Mouse (Mus musculus): ENCODE measurements around the gene Rbm33. TPM values are rescaled to one million over a fixed set of nuclear protein-coding genes. Genes with fewer than 3 reads are reported as not detected.

Gene Rbm33
- total and polyA plus RNA-seq, 2 experiments, result 16.1 to 17.1 TPM

DNA sequence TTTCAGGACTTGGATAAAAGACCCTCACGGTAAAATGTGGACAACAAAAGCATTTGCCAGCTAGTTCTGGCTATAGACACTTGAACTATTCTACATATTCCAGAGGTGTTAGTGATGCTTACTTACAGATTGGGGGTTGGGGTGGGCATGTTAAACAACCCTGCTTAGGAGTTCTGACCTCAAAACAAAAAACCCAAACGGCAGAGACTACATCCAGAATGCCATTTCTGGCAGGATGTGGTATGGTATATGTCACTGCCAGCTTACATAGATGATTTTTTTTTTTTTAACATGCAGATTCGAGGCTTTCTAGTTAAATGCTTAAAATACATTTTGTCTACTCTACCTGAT, 971 bp downstream of the Rbm33 start:
- WGBS, result 2% methylated on average over 3 of the region's 3 CpGs
- 0 out of 2 replicates have a peak overlapping the region, but pooled peaks have one; percentile 16 for H3K27ac ChIP-seq (replicated peaks; ENCODE audit: insufficient read depth, low read depth, low read length)

DNA sequence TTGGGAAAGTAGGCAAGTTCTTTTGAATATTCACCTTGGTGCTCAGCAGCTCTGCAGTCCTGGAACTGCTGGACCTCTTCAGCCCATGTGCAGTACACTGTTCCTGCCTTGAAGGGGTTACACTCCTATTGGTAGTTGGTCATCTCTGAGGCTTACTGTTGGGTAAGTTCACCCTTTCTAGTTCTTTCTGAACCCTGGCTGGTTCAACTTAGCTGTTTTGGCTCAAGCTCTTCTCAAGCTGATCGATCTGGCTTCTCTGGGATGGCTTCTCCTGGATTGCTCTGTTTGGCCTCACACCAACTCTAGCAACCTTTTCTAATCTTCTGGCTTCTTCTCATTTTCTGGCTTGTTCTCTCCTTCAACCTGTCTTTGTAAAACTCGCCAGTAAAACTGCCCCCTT, 1.8 kb downstream of the Rbm33 start:
- H3K36me3 ChIP-seq (ENCODE audit: control insufficient read depth, insufficient read depth, low read length), result peaks cover 1% of the 10 kb centered on the region; the same call in 1 of the 2 replicates
- TF ChIP-seq POLR2A (IDR thresholded peaks at IDR 0.05; ENCODE audit: extremely low read depth, insufficient read depth, low read length), result no peak
- no peak for TF ChIP-seq CTCF (IDR thresholded peaks at IDR 0.05; ENCODE audit: low read depth, low read length)
- H3K27ac ChIP-seq (replicated peaks; ENCODE audit: insufficient read depth, low read depth, low read length), result peak overlapping the region; percentile 33; the same call in 1 of the 2 replicates
- no peaks in the 10 kb centered on the region for H3K27me3 ChIP-seq (ENCODE audit: control insufficient read depth, insufficient read depth, low read length)
- no peak overlapping the region for H3K9ac ChIP-seq (ENCODE audit: low read depth, low read length)
- H3K4me1 ChIP-seq (ENCODE audit: control insufficient read depth, insufficient read depth, low read length), result peaks cover 14% of the 10 kb centered on the region
- H3K79me2 ChIP-seq (ENCODE audit: control insufficient read depth, insufficient read depth, low read length), result peaks cover 16% of the 10 kb centered on the region
- peak overlapping the region; percentile 13; the same call in 1 of the 2 replicates for H3K4me3 ChIP-seq (ENCODE audit: insufficient read depth, low read depth, low read length)
- 11% methylated on average over 2 of the region's 2 CpGs for WGBS
- DNase-seq (ENCODE audit: extremely low read depth, low read depth, low spot score), result peak; percentile 97

More for the DNA sequence above, 971 bp downstream of the Rbm33 start:
- Histone ChIP-seq H3K79me2 (ENCODE audit: control insufficient read depth, insufficient read depth, low read length) (peaks cover 15% of the 10 kb centered on the region), H3K4me3 (ENCODE audit: insufficient read depth, low read depth, low read length) (peak overlapping the region; percentile 65), H3K27me3 (ENCODE audit: control insufficient read depth, insufficient read depth, low read length) (no peaks in the 10 kb centered on the region), H3K36me3 (ENCODE audit: control insufficient read depth, insufficient read depth, low read length) (peaks cover 1% of the 10 kb centered on the region; the same call in 1 of the 2 replicates), H3K9ac (ENCODE audit: low read depth, low read length) (peak overlapping the region; percentile 60), H3K4me1 (ENCODE audit: control insufficient read depth, insufficient read depth, low read length) (peaks cover 14% of the 10 kb centered on the region)
- TF ChIP-seq POLR2A (IDR thresholded peaks at IDR 0.05; ENCODE audit: extremely low read depth, insufficient read depth, low read length) (no peak), CTCF (IDR thresholded peaks at IDR 0.05; ENCODE audit: low read depth, low read length) (no peak)
- DNase-seq (ENCODE audit: extremely low read depth, low read depth, low spot score), result no peak

DNA sequence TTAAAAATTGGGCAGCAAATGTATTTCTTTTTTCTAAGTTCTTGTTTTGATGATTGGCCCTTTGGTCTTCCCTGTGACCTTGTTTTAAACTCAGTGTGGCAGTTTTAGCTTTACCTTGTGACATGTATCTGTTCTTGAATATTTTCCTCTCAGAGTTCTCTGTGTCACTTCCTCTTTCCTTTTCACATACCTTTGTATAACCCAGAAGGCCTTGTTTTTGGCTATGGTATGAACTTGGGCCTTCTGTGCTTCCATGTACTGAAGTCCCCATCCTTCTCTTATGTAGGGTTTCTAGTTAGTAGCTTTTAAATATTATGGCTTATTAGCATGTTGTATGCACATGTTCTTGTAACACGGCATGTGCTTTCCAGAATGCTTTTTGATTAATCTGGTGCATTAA, 4.8 kb downstream of the Rbm33 start:
- Histone ChIP-seq H3K27me3 (ENCODE audit: control insufficient read depth, insufficient read depth, low read length) (no peaks in the 10 kb centered on the region), H3K9ac (ENCODE audit: low read depth, low read length) (no peak overlapping the region), H3K4me3 (ENCODE audit: insufficient read depth, low read depth, low read length) (no peak overlapping the region), H3K27ac (replicated peaks; ENCODE audit: insufficient read depth, low read depth, low read length) (no peak overlapping the region), H3K79me2 (ENCODE audit: control insufficient read depth, insufficient read depth, low read length) (peaks cover 30% of the 10 kb centered on the region), H3K36me3 (ENCODE audit: control insufficient read depth, insufficient read depth, low read length) (peaks cover 1% of the 10 kb centered on the region), H3K4me1 (ENCODE audit: control insufficient read depth, insufficient read depth, low read length) (peaks cover 19% of the 10 kb centered on the region)
- DNase-seq (ENCODE audit: extremely low read depth, low read depth, low spot score), result no peak
- 96% methylated on average over 1 of the region's 1 CpGs for WGBS
- TF ChIP-seq POLR2A (IDR thresholded peaks at IDR 0.05; ENCODE audit: extremely low read depth, insufficient read depth, low read length) (no peak), CTCF (IDR thresholded peaks at IDR 0.05; ENCODE audit: low read depth, low read length) (no peak)

DNA sequence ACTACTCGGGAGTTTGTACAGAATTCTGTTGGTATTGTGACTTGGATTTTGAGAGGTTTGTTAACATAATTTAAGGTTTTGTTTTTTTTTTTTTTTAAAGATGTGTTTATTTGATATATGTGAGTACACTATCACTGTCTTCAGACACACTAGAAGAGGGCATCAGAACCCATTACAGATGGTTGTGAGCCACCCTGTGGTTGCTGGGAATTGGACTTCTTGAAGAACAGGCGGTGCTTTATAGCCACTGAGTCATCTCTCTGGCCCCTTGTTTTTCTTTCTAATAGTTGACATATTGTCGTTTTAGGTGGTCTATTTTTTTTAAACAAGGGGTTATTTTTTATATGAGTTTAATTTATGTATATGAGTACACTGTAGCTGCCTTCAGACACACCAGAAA, 5.3 kb downstream of the Rbm33 start:
- H3K9ac ChIP-seq (ENCODE audit: low read depth, low read length), result no peak overlapping the region
- DNase-seq (ENCODE audit: extremely low read depth, low read depth, low spot score), result no peak
- H3K36me3 ChIP-seq (ENCODE audit: control insufficient read depth, insufficient read depth, low read length), result peaks cover 1% of the 10 kb centered on the region
- peaks cover 19% of the 10 kb centered on the region for H3K4me1 ChIP-seq (ENCODE audit: control insufficient read depth, insufficient read depth, low read length)
- no peak overlapping the region for H3K4me3 ChIP-seq (ENCODE audit: insufficient read depth, low read depth, low read length)
- no peaks in the 10 kb centered on the region for H3K27me3 ChIP-seq (ENCODE audit: control insufficient read depth, insufficient read depth, low read length)
- TF ChIP-seq POLR2A (IDR thresholded peaks at IDR 0.05; ENCODE audit: extremely low read depth, insufficient read depth, low read length), result no peak
- WGBS, result 89% methylated on average over 3 of the region's 3 CpGs
- H3K27ac ChIP-seq (replicated peaks; ENCODE audit: insufficient read depth, low read depth, low read length), result no peak overlapping the region
- H3K79me2 ChIP-seq (ENCODE audit: control insufficient read depth, insufficient read depth, low read length), result peaks cover 29% of the 10 kb centered on the region

DNA sequence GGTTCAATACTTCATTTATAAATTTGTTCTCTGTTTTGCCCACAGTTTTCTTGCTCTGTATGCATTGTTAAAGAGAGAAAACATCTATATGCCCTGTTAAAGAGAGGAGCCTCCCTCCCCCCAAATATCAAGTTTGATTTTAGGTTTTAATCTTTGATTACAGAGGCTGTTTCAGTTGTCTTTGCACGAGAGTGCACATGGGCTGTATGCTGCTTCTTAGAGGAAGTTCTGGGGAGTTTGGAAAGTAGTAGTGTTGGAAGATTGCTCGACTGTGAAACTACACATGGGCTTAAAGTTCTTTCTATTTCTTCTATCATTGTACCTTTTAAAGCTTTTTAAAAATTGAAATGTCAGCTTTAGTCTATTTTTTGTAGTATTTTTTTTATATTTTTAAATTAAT, 6.9 kb downstream of the Rbm33 start:
- Histone ChIP-seq H3K4me3 (ENCODE audit: insufficient read depth, low read depth, low read length) (no peak overlapping the region), H3K36me3 (ENCODE audit: control insufficient read depth, insufficient read depth, low read length) (peaks cover 1% of the 10 kb centered on the region), H3K9ac (ENCODE audit: low read depth, low read length) (no peak overlapping the region), H3K27ac (replicated peaks; ENCODE audit: insufficient read depth, low read depth, low read length) (no peak overlapping the region), H3K27me3 (ENCODE audit: control insufficient read depth, insufficient read depth, low read length) (no peaks in the 10 kb centered on the region), H3K4me1 (ENCODE audit: control insufficient read depth, insufficient read depth, low read length) (peaks cover 19% of the 10 kb centered on the region), H3K79me2 (ENCODE audit: control insufficient read depth, insufficient read depth, low read length) (peaks cover 30% of the 10 kb centered on the region)
- 56% methylated on average over 2 of the region's 2 CpGs for WGBS
- TF ChIP-seq CTCF (IDR thresholded peaks at IDR 0.05; ENCODE audit: low read depth, low read length) (no peak), POLR2A (IDR thresholded peaks at IDR 0.05; ENCODE audit: extremely low read depth, insufficient read depth, low read length) (no peak)
- DNase-seq (ENCODE audit: extremely low read depth, low read depth, low spot score), result no peak

DNA sequence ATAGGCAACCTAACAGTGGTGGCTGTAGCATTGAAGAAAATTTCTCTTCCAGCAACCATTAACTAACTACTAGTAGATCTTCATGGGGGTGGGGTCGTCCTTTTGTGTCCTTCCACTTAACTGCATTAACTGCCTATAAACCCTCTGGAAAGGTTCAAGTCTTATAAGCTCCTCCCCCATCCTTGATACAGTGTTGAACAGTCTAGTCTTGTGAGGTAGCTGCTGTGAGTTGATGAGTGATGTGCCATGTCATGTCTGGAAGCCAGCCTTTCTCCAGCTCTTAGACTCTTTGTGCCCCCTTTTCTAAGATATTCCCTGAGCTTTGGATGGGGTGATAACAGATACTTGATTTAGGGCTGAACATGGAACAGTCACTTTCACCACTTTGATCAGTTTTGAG, 7.5 kb downstream of the Rbm33 start:
- peaks cover 36% of the 10 kb centered on the region for H3K79me2 ChIP-seq (ENCODE audit: control insufficient read depth, insufficient read depth, low read length)
- H3K36me3 ChIP-seq (ENCODE audit: control insufficient read depth, insufficient read depth, low read length), result peaks cover 1% of the 10 kb centered on the region
- no peak overlapping the region for H3K27ac ChIP-seq (replicated peaks; ENCODE audit: insufficient read depth, low read depth, low read length)
- no peak for TF ChIP-seq POLR2A (IDR thresholded peaks at IDR 0.05; ENCODE audit: extremely low read depth, insufficient read depth, low read length)
- no peak for TF ChIP-seq CTCF (IDR thresholded peaks at IDR 0.05; ENCODE audit: low read depth, low read length)
- no peaks in the 10 kb centered on the region for H3K27me3 ChIP-seq (ENCODE audit: control insufficient read depth, insufficient read depth, low read length)
- H3K9ac ChIP-seq (ENCODE audit: low read depth, low read length), result no peak overlapping the region
- peaks cover 19% of the 10 kb centered on the region for H3K4me1 ChIP-seq (ENCODE audit: control insufficient read depth, insufficient read depth, low read length)
- no peak overlapping the region for H3K4me3 ChIP-seq (ENCODE audit: insufficient read depth, low read depth, low read length)
- no peak for DNase-seq (ENCODE audit: extremely low read depth, low read depth, low spot score)
- 61% methylated on average over 1 of the region's 1 CpGs for WGBS

Data from liver, adult 2 months (tissue).